Mouse (Mus musculus) liver, adult 2 months (tissue): Measurements from ENCODE around the gene Olfr541.

Source experiments
- CTCF ChIP-seq: fragments of 200-500 bp; IDR thresholded peaks from 2 replicates; pipeline ENCODE4 v1.5.1; 2011; ENCODE audit warnings: low read depth, low read length, control low read depth
- POLR2A ChIP-seq: fragments of 200-500 bp; IDR thresholded peaks from 2 replicates; pipeline ENCODE4 v1.6.1; 2011; ENCODE audit warnings: low read length, control low read depth; ENCODE audit not compliant: insufficient read depth; ENCODE audit errors: extremely low read depth

DNA sequence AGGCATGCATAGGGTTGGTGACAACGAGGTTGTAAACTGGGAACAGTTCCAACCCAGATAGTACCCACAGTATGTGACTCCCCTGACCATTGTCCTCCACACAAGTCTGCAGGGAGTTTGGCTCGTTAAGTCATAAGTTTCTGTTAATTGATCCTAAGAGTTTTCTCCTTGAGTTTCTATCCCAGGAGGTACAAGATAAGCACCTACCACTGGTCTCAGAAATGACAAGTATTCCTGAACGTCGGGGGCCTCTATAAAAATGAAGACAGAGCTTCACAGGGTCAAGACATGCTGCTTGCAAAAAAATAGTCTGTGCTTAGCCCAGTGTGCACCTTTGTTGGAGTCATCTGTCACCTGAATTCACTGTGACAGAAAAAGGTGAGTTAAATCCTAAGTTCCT lies 37.4 kb upstream of the Olfr541 start, which contains the start of gene Olfr539:
- TF ChIP-seq CTCF (no peak), POLR2A (no peak)
